Mouse (Mus musculus) lung, postnatal 0 days (tissue): Measurements from ENCODE around the gene Thpo. TPM values are rescaled to one million over a fixed set of nuclear protein-coding genes. Genes with fewer than 3 reads are reported as not detected.
A peak's percentile ranks its signal among the peaks of the same experiment; 100 is the strongest.

Source experiments
- ATAC-seq: fragments of 200-750 bp; cut with Nextera tagmentation; 2 replicates; pipeline ENCODE4 v1.8.0; 2017; ENCODE audit warnings: moderate library complexity
- DNase-seq: peaks from one replicate; pipeline ENCODE4 v3.0.0-alpha.2; 2016; ENCODE audit warnings: low spot score
- H3K27ac ChIP-seq: fragments of 300-500 bp; sonication (generic); 2 replicates; pipeline ENCODE4 v1.5.1; 2014; ENCODE audit warnings: antibody characterized with exemption, mild to moderate bottlenecking, low read length, mixed read lengths
- H3K27me3 ChIP-seq: fragments of 300-500 bp; sonication (generic); replicated peaks from 2 replicates; pipeline ENCODE4 v1.6.1; 2014; ENCODE audit warnings: low read length, mixed read lengths; ENCODE audit not compliant: insufficient read depth
- H3K36me3 ChIP-seq: fragments of 300-500 bp; sonication (generic); 2 replicates; pipeline ENCODE4 v1.6.1; 2014; ENCODE audit warnings: low read length, mixed read lengths; ENCODE audit not compliant: insufficient read depth
- H3K4me1 ChIP-seq: fragments of 300-500 bp; sonication (generic); 2 replicates; pipeline ENCODE4 v1.6.1; 2014; ENCODE audit warnings: antibody characterized with exemption, low read depth, low read length, mixed read lengths; ENCODE audit not compliant: insufficient read depth
- H3K4me2 ChIP-seq: fragments of 300-500 bp; sonication (generic); replicated peaks from 2 replicates; pipeline ENCODE4 v1.6.1; 2014; ENCODE audit warnings: low read depth, mild to moderate bottlenecking, low read length, moderate library complexity, mixed read lengths
- H3K4me3 ChIP-seq: fragments of 300-500 bp; sonication (generic); 2 replicates; pipeline ENCODE4 v1.5.1; 2014; ENCODE audit warnings: low read depth, low read length
- H3K9ac ChIP-seq: fragments of 300-500 bp; sonication (generic); replicated peaks from 2 replicates; pipeline ENCODE4 v1.6.1; 2014; ENCODE audit warnings: low read depth, mild to moderate bottlenecking
- H3K9me3 ChIP-seq: fragments of 300-500 bp; sonication (generic); 2 replicates; pipeline ENCODE4 v1.6.1; 2016; ENCODE audit warnings: low read length, mixed read lengths
- CTCF ChIP-seq: IDR thresholded peaks from 2 replicates; pipeline ENCODE4 v1.5.1; 2016; ENCODE audit warnings: antibody characterized with exemption, mild to moderate bottlenecking
- EP300 ChIP-seq: IDR thresholded peaks from 2 replicates; pipeline ENCODE4 v1.6.1; 2016; ENCODE audit warnings: antibody characterized with exemption, mild to moderate bottlenecking, control low read depth
- WGBS: fragments of 180-500 bp; shearing (Covaris S2); extraction: QIAGEN DNeasy Blood & Tissue Kit; methylation state at CpG from one replicate; pipeline ENCODE4 v1.1.7; 2014; 5-methylcytosine and 5-hydroxymethylcytosine counted together
- polyA plus RNA-seq: library from polyadenylated mRNA; unstranded; fragments of >200 nt; fragmentation: Nextera tagmentation; extraction: Ambion mirVana; gene quantifications from 2 replicates; pipeline ENCODE4 v1.2.1, GENCODE M21; 2015

The Thpo gene
- polyA plus RNA-seq, 1 experiment from 2014 or later, result 0.81 TPM

- 2% methylated on average over 18 of the region's 18 CpGs for WGBS
- H3K4me3 ChIP-seq, result peak overlapping the region; percentile 64
- ATAC-seq (peak; percentile 34), DNase-seq (no peak)
- no peaks in the 10 kb centered on the region for H3K9me3 ChIP-seq
- H3K4me2 ChIP-seq, result peak overlapping the region; percentile 87
- peak overlapping the region; percentile 43 for H3K9ac ChIP-seq
- no peaks in the 10 kb centered on the region for H3K27me3 ChIP-seq
- peak overlapping the region; percentile 91 for H3K27ac ChIP-seq
- TF ChIP-seq EP300 (no peak; the same call in 1 of the 2 replicates), CTCF (0 out of 2 replicates have a peak, but pooled peaks have one; percentile 1)
- H3K36me3 ChIP-seq, result no peaks in the 10 kb centered on the region
- peaks cover 15% of the 10 kb centered on the region; the same call in 1 of the 2 replicates for H3K4me1 ChIP-seq
Measured at GRCm38 (mm10) chr16:20717978-20718670, 16.2 kb downstream of the Thpo start.

DNA sequence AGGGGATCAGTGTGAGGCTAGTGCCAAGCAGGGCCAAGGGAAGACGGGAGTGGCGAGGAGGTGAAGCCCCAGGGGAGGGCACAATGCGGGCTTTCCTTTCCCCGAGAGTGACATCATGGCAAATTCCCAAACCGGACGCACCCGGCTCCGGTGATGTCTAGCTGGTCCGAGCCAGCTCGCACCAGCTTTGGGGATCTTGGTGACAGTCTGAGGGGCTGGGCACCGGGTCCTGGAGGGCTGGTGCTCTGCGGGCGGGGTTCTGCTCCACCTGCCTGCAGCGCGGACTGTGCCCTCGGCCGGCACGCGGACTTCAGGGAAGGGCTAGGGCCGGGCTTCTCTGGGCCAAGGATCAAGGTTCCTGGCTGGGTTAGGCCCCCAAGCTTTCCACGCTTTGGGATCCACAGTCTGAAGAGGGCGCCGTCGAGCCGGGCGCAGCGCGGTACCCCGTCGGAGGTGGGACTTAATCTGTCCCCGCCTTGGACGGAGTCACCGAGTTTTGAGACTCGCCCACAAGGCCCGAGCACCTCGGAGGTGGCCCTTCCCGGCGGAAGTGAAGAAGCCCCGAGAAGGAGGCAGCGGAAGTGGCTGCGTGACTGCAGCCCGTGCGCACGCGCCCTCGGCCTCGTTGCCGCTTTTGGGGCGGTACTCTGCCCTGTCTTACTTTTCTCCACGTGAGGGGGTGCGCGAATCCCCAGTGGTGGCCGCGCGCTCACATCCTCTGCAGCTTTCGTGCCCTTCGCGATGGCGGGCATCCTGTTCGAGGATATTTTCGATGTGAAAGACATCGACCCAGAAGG, 16.9 kb downstream of the Thpo start, which contains the start of the genes Polr2h and Clcn2:
TSS of gene Polr2h (plus strand) at position 485 of the 797 bp plus-strand sequence.
TSS of gene Clcn2 (minus strand) at position 566 of the 797 bp plus-strand sequence.
- ATAC-seq (peak; percentile 93), DNase-seq (peak; percentile 99)
- Histone ChIP-seq H3K9ac (peak within 1 kb of the TSS; percentile 43), H3K27me3 (no peaks in the 10 kb centered on the region), H3K9me3 (no peaks in the 10 kb centered on the region), H3K4me1 (peaks cover 15% of the 10 kb centered on the region; the same call in 1 of the 2 replicates), H3K4me2 (peak within 1 kb of the TSS; percentile 87), H3K36me3 (no peaks in the 10 kb centered on the region), H3K27ac (peak within 1 kb of the TSS; percentile 91), H3K4me3 (peak within 1 kb of the TSS; percentile 64)
- under 1% methylated on average over 61 of the region's 62 CpGs for WGBS
- TF ChIP-seq EP300 (no peak), CTCF (peak; percentile 77)

- DNase-seq (no peak), ATAC-seq (no peak)
- peak overlapping the region; percentile 87 for H3K4me2 ChIP-seq
- WGBS, result under 1% methylated on average over 8 of the region's 8 CpGs
- no peaks in the 10 kb centered on the region for H3K9me3 ChIP-seq
- H3K36me3 ChIP-seq, result no peaks in the 10 kb centered on the region
- H3K4me3 ChIP-seq, result peak overlapping the region; percentile 64
- H3K4me1 ChIP-seq, result peaks cover 15% of the 10 kb centered on the region; the same call in 1 of the 2 replicates
- peak overlapping the region; percentile 91 for H3K27ac ChIP-seq
- H3K9ac ChIP-seq, result peak overlapping the region; percentile 39
- TF ChIP-seq CTCF (no peak; the same call in 1 of the 2 replicates), EP300 (no peak)
- H3K27me3 ChIP-seq, result no peaks in the 10 kb centered on the region
Measured at GRCm38 (mm10) chr16:20716841-20717180, 17.5 kb downstream of the Thpo start.

DNA sequence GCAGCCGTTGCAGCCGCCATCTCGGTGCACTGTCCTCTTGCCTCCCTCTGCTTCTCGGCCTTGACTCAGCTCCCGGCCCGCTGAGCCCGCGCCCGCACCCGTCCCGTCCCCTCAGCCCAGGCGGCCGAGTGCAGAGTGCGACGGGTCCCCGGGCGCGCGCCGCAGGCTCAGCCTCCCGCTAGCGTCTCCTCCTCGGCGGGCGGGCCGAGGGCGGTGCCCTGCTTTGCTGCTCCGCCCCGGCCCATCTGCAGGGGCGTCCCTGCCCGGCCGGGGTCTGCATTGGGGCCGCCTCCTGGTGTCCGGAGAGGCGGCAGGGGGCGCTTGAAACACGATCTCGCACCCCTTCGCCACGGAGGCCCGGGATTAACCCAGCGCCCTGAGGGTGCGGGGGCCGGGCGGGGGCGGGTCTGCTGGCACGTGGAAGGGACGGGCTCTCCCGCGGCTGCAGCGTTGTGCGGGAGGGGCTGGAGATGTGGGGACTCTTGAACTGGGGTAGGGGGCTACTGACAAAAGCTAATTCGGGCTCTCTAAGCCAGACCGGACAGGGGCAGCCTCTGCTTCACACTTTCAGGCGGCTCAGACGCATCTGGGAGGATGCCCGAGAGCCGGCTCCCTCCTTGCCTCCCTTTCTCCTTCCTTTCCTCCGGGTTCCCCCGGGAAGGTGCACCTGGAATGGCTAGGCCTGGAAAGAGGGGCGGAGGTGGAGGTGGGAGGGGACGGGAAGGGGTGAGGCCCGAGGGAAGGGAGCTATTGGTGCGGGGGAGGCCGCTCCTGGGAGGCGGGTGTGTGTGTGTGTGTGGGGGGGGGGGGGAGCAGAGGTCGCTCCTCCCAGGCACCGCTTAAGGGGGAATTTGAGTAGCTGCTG, 18.1 kb downstream of the Thpo start:
- Histone ChIP-seq H3K9ac (peak overlapping the region; percentile 39), H3K27ac (peak overlapping the region; percentile 91), H3K9me3 (no peaks in the 10 kb centered on the region), H3K4me3 (peak overlapping the region; percentile 64), H3K27me3 (no peaks in the 10 kb centered on the region), H3K4me2 (peak overlapping the region; percentile 87), H3K36me3 (no peaks in the 10 kb centered on the region), H3K4me1 (peaks cover 15% of the 10 kb centered on the region; the same call in 1 of the 2 replicates)
- TF ChIP-seq EP300 (no peak), CTCF (peak; percentile 45)
- peak; percentile 83 for DNase-seq
- ATAC-seq, result peak; percentile 50
- 0% methylated on average over 46 of the region's 68 CpGs for WGBS

DNA sequence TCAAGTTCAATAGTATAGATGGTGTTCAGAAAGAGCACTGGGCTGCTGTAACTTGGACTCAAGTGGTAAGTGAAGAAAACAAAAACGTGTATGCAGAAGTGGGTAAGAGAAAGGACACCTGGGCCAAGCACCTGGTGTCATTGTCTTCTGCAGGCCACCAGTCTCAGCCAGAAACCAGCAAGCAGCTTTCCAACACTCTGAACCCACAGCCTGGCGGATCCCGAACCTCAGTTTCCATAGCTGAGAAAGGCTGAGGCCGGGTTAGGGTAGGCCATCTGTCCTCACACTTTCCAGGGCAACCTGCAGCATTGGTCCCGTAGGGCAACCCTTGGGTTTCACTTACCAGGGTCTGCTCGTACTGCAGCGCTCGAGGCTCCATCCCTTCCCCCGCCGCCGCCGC, 18.7 kb downstream of the Thpo start:
- WGBS, result 3% methylated on average over 11 of the region's 12 CpGs
- Histone ChIP-seq H3K27me3 (no peaks in the 10 kb centered on the region), H3K4me1 (peaks cover 15% of the 10 kb centered on the region; the same call in 1 of the 2 replicates), H3K9me3 (no peaks in the 10 kb centered on the region), H3K4me3 (peak overlapping the region; percentile 64), H3K4me2 (peak overlapping the region; percentile 87), H3K9ac (peak overlapping the region; percentile 39), H3K27ac (peak overlapping the region; percentile 91), H3K36me3 (no peaks in the 10 kb centered on the region)
- DNase-seq (no peak), ATAC-seq (no peak)
- TF ChIP-seq EP300, result no peak
- TF ChIP-seq CTCF, result no peak
